Mouse (Mus musculus): ENCODE results near the gene Sox21.

GRCm38 (mm10) chr14:118237786-118238185, 956 bp upstream of the Sox21 start:
- no peak for TF ChIP-seq CTCF (IDR thresholded peaks at IDR 0.05; ENCODE audit: control insufficient read depth, insufficient read depth, insufficient read length)
- no peak for TF ChIP-seq CEBPB (IDR thresholded peaks at IDR 0.05; ENCODE audit: low read depth)
- TF ChIP-seq MAX (IDR thresholded peaks at IDR 0.05) = no peak
- TF ChIP-seq FOSL1 (IDR thresholded peaks at IDR 0.05; ENCODE audit: insufficient read depth, low read length, poor library complexity, severe bottlenecking) = no peak
- TF ChIP-seq USF1 (IDR thresholded peaks at IDR 0.05; ENCODE audit: low read depth) = no peak
- no peak for TF ChIP-seq MYOG (IDR thresholded peaks at IDR 0.05; ENCODE audit: control insufficient read depth, extremely low read depth, insufficient read length)

Measured in C2C12 (cell line).